Mouse (Mus musculus) testis, adult 2 months (tissue): ENCODE data around the gene Astl.

Experiments used
- CTCF ChIP-seq: fragments of 200-500 bp; IDR thresholded peaks from 2 replicates; pipeline ENCODE4 v1.5.1; 2012; ENCODE audit warnings: low read depth, mild to moderate bottlenecking, inconsistent platforms, low read length, moderate library complexity; ENCODE audit not compliant: control insufficient read depth, insufficient read depth, insufficient replicate concordance
- POLR2A ChIP-seq: fragments of 200-500 bp; IDR thresholded peaks from 2 replicates; pipeline ENCODE4 v1.6.1; 2012; ENCODE audit warnings: low read depth, mild to moderate bottlenecking, inconsistent platforms, low read length, moderate library complexity; ENCODE audit not compliant: control insufficient read depth

GRCm38 (mm10) chr2:127300701-127301100, 37.7 kb upstream of the Astl start:
- TF ChIP-seq CTCF (no peak), POLR2A (no peak)
